Mouse (Mus musculus) testis, adult 10 weeks (tissue): Measurements from ENCODE around the gene Olfr33. TPM values are rescaled to one million over a fixed set of nuclear protein-coding genes. Genes with fewer than 3 reads are reported as not detected.

Source experiments
- polyA plus RNA-seq: library from polyadenylated mRNA; stranded (reverse); fragments of 350-450 nt; fragmentation: Illumina TruSeq; extraction: RNeasy Lipid Tissue Mini Kit (QIAGEN cat#74804); gene quantifications from one replicate; pipeline ENCODE4 v1.2.3, GENCODE M21; 2014; ENCODE audit warnings: low read depth, low replicate concordance

Olfr33 gene
- 0.08 TPM for polyA plus RNA-seq

DNA sequence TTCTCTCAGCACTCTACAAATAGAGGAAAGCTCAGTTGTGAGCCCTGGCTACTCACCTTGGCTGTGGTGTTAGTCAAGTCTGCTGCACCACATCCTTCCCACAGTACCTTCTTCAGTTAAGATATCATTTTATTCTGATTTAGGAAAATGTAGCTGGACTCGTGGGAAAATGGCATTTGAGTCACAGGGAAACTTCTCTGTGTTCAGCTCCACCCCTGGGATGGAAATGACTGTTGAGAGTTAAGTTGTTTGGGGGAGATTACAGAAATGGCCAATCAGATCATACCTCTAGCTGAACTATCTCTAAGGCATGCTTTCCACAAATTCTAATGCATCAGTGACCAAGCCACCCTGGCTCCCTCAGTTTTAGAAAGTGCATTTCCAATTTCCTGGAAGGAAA is at the start of gene Olfr33:
Olfr33 (minus strand) TSS at position 101 of the 400 bp plus-strand sequence.

DNA sequence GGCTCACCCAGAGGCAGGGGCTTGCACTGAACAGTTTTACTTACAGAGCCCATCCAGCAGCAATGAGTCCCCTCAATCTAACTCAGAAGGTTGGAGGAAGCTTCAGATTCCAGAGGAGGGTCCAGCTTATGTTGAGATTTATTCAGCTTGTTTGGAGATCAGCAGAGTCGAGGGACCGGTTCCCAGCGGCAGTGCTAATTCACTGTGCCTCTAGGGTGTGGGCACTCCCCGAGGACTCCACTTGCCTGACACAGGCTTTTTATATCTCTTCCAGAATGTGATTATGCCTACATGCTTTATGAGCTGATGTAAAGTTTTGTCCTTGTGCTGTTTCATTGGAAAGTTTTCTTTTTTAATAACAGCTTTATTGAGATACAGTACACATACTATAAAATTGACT is 40.4 kb upstream of the Olfr33 start, which contains the start of the genes Olfr560 and Olfr78:
Olfr560 (minus strand) TSS at position 101 of the 400 bp plus-strand sequence.
Olfr78 (minus strand) TSS at position 206 of the 400 bp plus-strand sequence.

GRCm38 (mm10) chr7:102727391-102727790 is 8.5 kb upstream of the Olfr33 start, which contains the start of gene Olfr559:
Olfr559 (minus strand) TSS chr7:102727491.

DNA sequence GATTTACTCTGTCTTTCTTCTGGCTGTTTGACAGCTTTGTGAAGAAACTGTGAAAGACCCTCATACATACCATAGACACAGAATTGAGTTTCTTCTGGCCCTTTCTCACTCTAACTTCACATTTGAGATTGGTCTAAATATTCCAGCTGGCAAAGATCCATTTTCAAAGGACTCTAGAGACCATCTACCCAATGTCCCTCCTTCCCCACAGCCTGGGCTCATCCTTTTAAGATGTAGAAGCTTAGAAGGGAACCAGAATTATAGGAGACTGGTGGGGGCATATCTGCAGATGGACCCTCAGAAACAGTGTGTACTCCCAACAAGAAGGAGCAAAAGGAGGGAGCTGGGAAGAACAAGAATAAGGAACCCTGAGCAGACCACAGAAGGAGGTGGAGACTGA is 17.0 kb downstream of the Olfr33 start, which contains the start of gene Olfr558:
Olfr558 (plus strand) TSS at position 301 of the 400 bp plus-strand sequence.

GRCm38 (mm10) chr7:102695358-102696125 is 23.3 kb downstream of the Olfr33 start, which contains the start of gene Olfr557:
Olfr557 (plus strand) TSS chr7:102695910.

GRCm38 (mm10) chr7:102686944-102687501 is 31.8 kb downstream of the Olfr33 start, which contains the start of gene Trim68:
Trim68 (minus strand) TSS chr7:102687327.

GRCm38 (mm10) chr7:102664599-102664998 is 54.3 kb downstream of the Olfr33 start, which contains the start of gene Olfr556:
Olfr556 (plus strand) TSS chr7:102664899.

Other genes with a start within 250 kb of the Olfr33 start
- gene Olfr543, start 237.4 kb downstream of the Olfr33 start, polyA plus RNA-seq: not detected
- not detected for gene Olfr544, start 230.8 kb downstream of the Olfr33 start, polyA plus RNA-seq
- gene Olfr545, start 219.5 kb downstream of the Olfr33 start, polyA plus RNA-seq: not detected
- not detected for gene Olfr547, start 184.3 kb downstream of the Olfr33 start, polyA plus RNA-seq
- gene Olfr548-ps1, start 178.2 kb downstream of the Olfr33 start, polyA plus RNA-seq: not detected
- not detected for gene Olfr549, start 169.2 kb downstream of the Olfr33 start, polyA plus RNA-seq
- 1.1 TPM for gene Trim21, start 153.6 kb downstream of the Olfr33 start, polyA plus RNA-seq
- gene Olfr550, start 147.6 kb downstream of the Olfr33 start, polyA plus RNA-seq: not detected
- not detected for gene Olfr551, start 127.2 kb downstream of the Olfr33 start, polyA plus RNA-seq
- gene Olfr552, start 121.3 kb downstream of the Olfr33 start, polyA plus RNA-seq: not detected
- gene Olfr553, start 100.9 kb downstream of the Olfr33 start, polyA plus RNA-seq: not detected
- not detected for gene Olfr554, start 80.6 kb downstream of the Olfr33 start, polyA plus RNA-seq
- not detected for gene Olfr555, start 60.2 kb downstream of the Olfr33 start, polyA plus RNA-seq
- not detected for gene Olfr556, start 54.2 kb downstream of the Olfr33 start, polyA plus RNA-seq
- gene Trim68, start 31.7 kb downstream of the Olfr33 start, polyA plus RNA-seq: 5.6 TPM
- gene Olfr557, start 23.2 kb downstream of the Olfr33 start, polyA plus RNA-seq: not detected
- gene Olfr558, start 16.9 kb downstream of the Olfr33 start, polyA plus RNA-seq: 0.48 TPM
- gene Olfr559, start 8.4 kb upstream of the Olfr33 start, polyA plus RNA-seq: not detected
- gene Olfr560, start 40.3 kb upstream of the Olfr33 start, polyA plus RNA-seq: not detected
- 0.34 TPM for gene Olfr78, start 40.4 kb upstream of the Olfr33 start, polyA plus RNA-seq
- not detected for gene Olfr561, start 52.2 kb upstream of the Olfr33 start, polyA plus RNA-seq
- not detected for gene Olfr564, start 84.4 kb upstream of the Olfr33 start, polyA plus RNA-seq
- gene Olfr566, start 139.7 kb upstream of the Olfr33 start, polyA plus RNA-seq: not detected
- gene Olfr568, start 158.1 kb upstream of the Olfr33 start, polyA plus RNA-seq: 0.24 TPM
- gene Olfr569, start 171.8 kb upstream of the Olfr33 start, polyA plus RNA-seq: not detected
- not detected for gene Olfr570, start 175.5 kb upstream of the Olfr33 start, polyA plus RNA-seq
- gene Olfr571, start 198.5 kb upstream of the Olfr33 start, polyA plus RNA-seq: not detected
- gene Olfr572, start 205.3 kb upstream of the Olfr33 start, polyA plus RNA-seq: not detected
- gene Olfr573-ps1, start 223.5 kb upstream of the Olfr33 start, polyA plus RNA-seq: not detected
- not detected for gene Olfr574, start 229.4 kb upstream of the Olfr33 start, polyA plus RNA-seq
- gene Olfr575, start 239.7 kb upstream of the Olfr33 start, polyA plus RNA-seq: not detected
- gene Olfr576, start 243.6 kb upstream of the Olfr33 start, polyA plus RNA-seq: not detected